Mouse (Mus musculus) forebrain, embryonic 14.5 days (tissue): Measurements from ENCODE around the gene Cpt1c. TPM values are rescaled to one million over a fixed set of nuclear protein-coding genes. Genes with fewer than 3 reads are reported as not detected.

Experiments
- ATAC-seq: fragments of 200-750 bp; cut with Nextera tagmentation; 2 replicates; pipeline ENCODE4 v1.8.0; 2017; ENCODE audit warnings: mild to moderate bottlenecking, moderate library complexity
- DNase-seq: peaks from one replicate; pipeline ENCODE4 v3.0.0-alpha.2; 2015; ENCODE audit warnings: low spot score
- H3K27ac ChIP-seq: fragments of 300-500 bp; sonication (generic); 2 replicates; pipeline ENCODE4 v1.5.1; 2014; ENCODE audit warnings: low read depth, mild to moderate bottlenecking, control low read depth, low read length, moderate library complexity
- H3K27me3 ChIP-seq: fragments of 300-500 bp; sonication (generic); replicated peaks from 2 replicates; pipeline ENCODE4 v1.6.1; 2014; ENCODE audit warnings: low read length, control low read depth, mixed read lengths; ENCODE audit not compliant: control insufficient read depth, insufficient read depth
- H3K36me3 ChIP-seq: fragments of 300-500 bp; sonication (generic); 2 replicates; pipeline ENCODE4 v1.6.1; 2014; ENCODE audit warnings: low read length, control low read depth; ENCODE audit not compliant: control insufficient read depth, insufficient read depth
- H3K4me1 ChIP-seq: fragments of 300-500 bp; sonication (generic); 2 replicates; pipeline ENCODE4 v1.6.1; 2014; ENCODE audit warnings: antibody characterized with exemption, low read length, control low read depth; ENCODE audit not compliant: control insufficient read depth, insufficient read depth
- H3K4me2 ChIP-seq: fragments of 300-500 bp; sonication (generic); 2 replicates; pipeline ENCODE4 v1.6.1; 2014; ENCODE audit warnings: mild to moderate bottlenecking, control low read depth, low read length
- H3K4me3 ChIP-seq: fragments of 300-500 bp; sonication (generic); 2 replicates; pipeline ENCODE4 v1.5.1; 2014; ENCODE audit warnings: low read depth, low read length, control low read depth
- H3K9ac ChIP-seq: fragments of 300-500 bp; sonication (generic); 2 replicates; pipeline ENCODE4 v1.6.1; 2014; ENCODE audit warnings: mild to moderate bottlenecking, low read length, control low read depth, moderate library complexity
- H3K9me3 ChIP-seq: fragments of 300-500 bp; sonication (generic); replicated peaks from 2 replicates; pipeline ENCODE4 v1.6.1; 2016; ENCODE audit warnings: low read length, control low read depth, mixed read lengths; ENCODE audit not compliant: control insufficient read depth
- WGBS: fragments of 180-500 bp; shearing (Covaris S2); extraction: QIAGEN DNeasy Blood & Tissue Kit; methylation state at CpG from one replicate; pipeline ENCODE4 v1.1.7; 2014; 5-methylcytosine and 5-hydroxymethylcytosine counted together
- polyA plus RNA-seq: library from polyadenylated mRNA; unstranded; fragments of >200 nt; fragmentation: Nextera tagmentation; extraction: Ambion mirVana; gene quantifications from 2 replicates; pipeline ENCODE4 v1.2.1, GENCODE M21; 2014

Gene Cpt1c
- polyA plus RNA-seq, 1 experiment from 2014 or later = 37.3 TPM

DNA sequence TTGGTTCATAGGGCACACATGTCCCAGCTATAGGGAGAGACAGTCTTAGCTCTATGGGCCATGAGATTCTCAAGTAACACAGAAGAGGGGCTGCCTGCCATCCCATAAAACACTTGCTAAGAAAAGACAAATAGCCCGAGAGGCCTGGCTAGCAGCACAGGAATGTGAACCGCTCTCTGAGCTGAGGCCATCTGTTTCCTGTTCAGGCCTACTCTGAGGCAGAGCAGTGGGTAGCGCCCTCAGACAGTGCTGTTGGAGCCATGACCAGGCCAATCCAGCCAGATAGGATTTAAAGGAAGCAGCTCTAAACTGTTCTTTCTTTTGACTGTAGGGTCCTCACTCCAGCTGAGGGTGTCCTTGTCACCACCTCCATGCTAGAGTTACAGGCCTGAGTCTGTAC is 29.9 kb upstream of the Cpt1c start:
- 88% methylated on average over 3 of the region's 3 CpGs for WGBS
- H3K9ac ChIP-seq = no peak overlapping the region
- H3K4me1 ChIP-seq = no peaks in the 10 kb centered on the region
- no peak overlapping the region for H3K27ac ChIP-seq
- peaks cover 99% of the 10 kb centered on the region for H3K36me3 ChIP-seq
- ATAC-seq = no peak
- no peaks in the 10 kb centered on the region for H3K27me3 ChIP-seq
- H3K9me3 ChIP-seq = no peaks in the 10 kb centered on the region
- no peak overlapping the region for H3K4me3 ChIP-seq
- H3K4me2 ChIP-seq = no peak overlapping the region
- no peak for DNase-seq

- Histone ChIP-seq H3K9ac (no peak overlapping the region), H3K27me3 (no peaks in the 10 kb centered on the region), H3K9me3 (no peaks in the 10 kb centered on the region), H3K4me2 (no peak overlapping the region), H3K4me1 (peaks cover 10% of the 10 kb centered on the region), H3K27ac (no peak overlapping the region), H3K4me3 (no peak overlapping the region), H3K36me3 (peaks cover 82% of the 10 kb centered on the region)
- ATAC-seq = no peak
- DNase-seq = no peak
- WGBS = 92% methylated on average over 7 of the region's 7 CpGs
Observed at GRCm38 (mm10) chr7:45002440-45002839, 27.8 kb upstream of the Cpt1c start.

GRCm38 (mm10) chr7:45000539-45001114 is 26.0 kb upstream of the Cpt1c start:
- peaks cover 16% of the 10 kb centered on the region for H3K4me1 ChIP-seq
- no peak overlapping the region for H3K4me3 ChIP-seq
- no peak overlapping the region for H3K4me2 ChIP-seq
- H3K27ac ChIP-seq = no peak overlapping the region
- peaks cover 64% of the 10 kb centered on the region for H3K36me3 ChIP-seq
- 86% methylated on average over 21 of the region's 21 CpGs for WGBS
- H3K9me3 ChIP-seq = no peaks in the 10 kb centered on the region
- no peak overlapping the region for H3K9ac ChIP-seq
- DNase-seq (no peak), ATAC-seq (no peak)
- H3K27me3 ChIP-seq = no peaks in the 10 kb centered on the region

GRCm38 (mm10) chr7:44999753-45000152 is 25.1 kb upstream of the Cpt1c start:
- no peak overlapping the region for H3K9ac ChIP-seq
- no peak overlapping the region for H3K4me3 ChIP-seq
- WGBS = 88% methylated on average over 11 of the region's 11 CpGs
- H3K4me1 ChIP-seq = peaks cover 16% of the 10 kb centered on the region
- no peak overlapping the region for H3K4me2 ChIP-seq
- peaks cover 56% of the 10 kb centered on the region for H3K36me3 ChIP-seq
- H3K9me3 ChIP-seq = no peaks in the 10 kb centered on the region
- no peak for ATAC-seq
- H3K27ac ChIP-seq = no peak overlapping the region
- no peaks in the 10 kb centered on the region for H3K27me3 ChIP-seq
- DNase-seq = no peak

GRCm38 (mm10) chr7:44998501-44998955 is 23.9 kb upstream of the Cpt1c start, which contains the start of gene Bcl2l12:
Gene Bcl2l12, minus strand, starts transcription at chr7:44998712.
- Histone ChIP-seq H3K4me2 (peak within 1 kb of the TSS; percentile 81), H3K4me1 (peaks cover 16% of the 10 kb centered on the region), H3K27ac (peak within 1 kb of the TSS; percentile 76), H3K4me3 (peak within 1 kb of the TSS; percentile 45), H3K27me3 (no peaks in the 10 kb centered on the region), H3K36me3 (peaks cover 53% of the 10 kb centered on the region), H3K9ac (peak within 1 kb of the TSS; percentile 75), H3K9me3 (no peaks in the 10 kb centered on the region)
- 3% methylated on average over 18 of the region's 18 CpGs for WGBS
- peak; percentile 29 for DNase-seq
- ATAC-seq = no peak

DNA sequence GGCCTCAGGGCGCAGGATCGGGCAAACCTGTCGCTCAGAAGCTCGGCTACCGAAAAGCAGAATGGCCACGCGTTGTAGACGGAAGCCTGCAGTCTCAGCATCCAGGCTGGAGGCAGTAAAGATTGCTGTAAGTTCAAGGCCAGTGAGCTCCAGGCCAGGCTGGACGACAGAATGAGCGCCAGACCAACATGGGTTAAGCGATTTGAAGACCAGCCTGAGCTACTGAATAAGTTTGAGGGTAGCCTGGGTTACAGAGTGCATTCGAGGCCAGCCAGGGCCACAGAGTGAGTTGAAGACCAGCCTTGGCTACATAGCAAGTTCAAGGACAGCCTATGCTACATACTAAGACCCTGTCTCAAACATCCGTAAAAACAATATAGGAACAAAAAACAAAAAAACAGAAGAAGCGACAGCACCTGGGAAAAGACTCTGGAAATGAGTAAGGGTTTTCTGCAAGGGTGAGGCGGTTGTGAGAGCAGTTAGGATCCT is 23.3 kb upstream of the Cpt1c start:
- no peaks in the 10 kb centered on the region for H3K27me3 ChIP-seq
- peaks cover 53% of the 10 kb centered on the region for H3K36me3 ChIP-seq
- DNase-seq = no peak
- peak overlapping the region; percentile 45 for H3K4me3 ChIP-seq
- peak overlapping the region; percentile 76 for H3K27ac ChIP-seq
- H3K9me3 ChIP-seq = no peaks in the 10 kb centered on the region
- ATAC-seq = no peak; the same call in 1 of the 2 replicates
- peak overlapping the region; percentile 75 for H3K9ac ChIP-seq
- WGBS = 3% methylated on average over 15 of the region's 15 CpGs
- H3K4me2 ChIP-seq = peak overlapping the region; percentile 81
- H3K4me1 ChIP-seq = peaks cover 16% of the 10 kb centered on the region

GRCm38 (mm10) chr7:44997231-44997939 is 22.7 kb upstream of the Cpt1c start, which contains the start of gene Irf3:
Gene Irf3, plus strand, starts transcription at chr7:44997648.
- WGBS = under 1% methylated on average over 43 of the region's 43 CpGs
- ATAC-seq (peak; percentile 95), DNase-seq (peak; percentile 99)
- Histone ChIP-seq H3K27me3 (no peaks in the 10 kb centered on the region), H3K4me3 (peak within 1 kb of the TSS; percentile 45), H3K4me2 (peak within 1 kb of the TSS; percentile 81), H3K27ac (peak within 1 kb of the TSS; percentile 76), H3K9ac (peak within 1 kb of the TSS; percentile 75), H3K36me3 (peaks cover 53% of the 10 kb centered on the region), H3K9me3 (no peaks in the 10 kb centered on the region), H3K4me1 (peaks cover 16% of the 10 kb centered on the region)

GRCm38 (mm10) chr7:44996672-44997071 is 22.0 kb upstream of the Cpt1c start:
- no peaks in the 10 kb centered on the region for H3K9me3 ChIP-seq
- no peak overlapping the region for H3K27ac ChIP-seq
- ATAC-seq (no peak), DNase-seq (no peak)
- peak overlapping the region; percentile 59 for H3K9ac ChIP-seq
- WGBS = 11% methylated on average over 10 of the region's 10 CpGs
- H3K4me3 ChIP-seq = peak overlapping the region; percentile 45
- H3K4me2 ChIP-seq = peak overlapping the region; percentile 81
- H3K4me1 ChIP-seq = peaks cover 16% of the 10 kb centered on the region
- peaks cover 49% of the 10 kb centered on the region for H3K36me3 ChIP-seq
- H3K27me3 ChIP-seq = no peaks in the 10 kb centered on the region
